Mouse (Mus musculus) heart, postnatal 10 days (tissue): ENCODE measurements around the gene Hspb1. TPM values are rescaled to one million over a fixed set of nuclear protein-coding genes. Genes with fewer than 3 reads are reported as not detected.

Experiments
- DNase-seq, 2 experiments: peaks; one replicate each; pipeline ENCODE4 v3.0.0; 2021
- intact Hi-C: fragments of 180-260 bp; cut with DNase I; formaldehyde crosslinking; loops from one replicate; pipeline ENCODE4 v1.15.1; 2025
- total RNA-seq, 2 experiments: library from RNA; stranded (reverse); gene quantifications; 2 replicates each; pipeline ENCODE4 v1.2.3; 2021

Hspb1 gene
- total RNA-seq, 2 experiments from 2014 or later, result 304 to 329 TPM

GRCm38 (mm10) chr5:135879449-135880158 is 8.1 kb upstream of the Hspb1 start:
- intact Hi-C loops, result no loop called here
- DNase-seq, result peak; percentile 91 to 92

- no peak for DNase-seq
- intact Hi-C loops, result no loop called here
These were observed 3.1 kb upstream of the Hspb1 start for GRCm38 (mm10) chr5:135884641-135885040.

DNA sequence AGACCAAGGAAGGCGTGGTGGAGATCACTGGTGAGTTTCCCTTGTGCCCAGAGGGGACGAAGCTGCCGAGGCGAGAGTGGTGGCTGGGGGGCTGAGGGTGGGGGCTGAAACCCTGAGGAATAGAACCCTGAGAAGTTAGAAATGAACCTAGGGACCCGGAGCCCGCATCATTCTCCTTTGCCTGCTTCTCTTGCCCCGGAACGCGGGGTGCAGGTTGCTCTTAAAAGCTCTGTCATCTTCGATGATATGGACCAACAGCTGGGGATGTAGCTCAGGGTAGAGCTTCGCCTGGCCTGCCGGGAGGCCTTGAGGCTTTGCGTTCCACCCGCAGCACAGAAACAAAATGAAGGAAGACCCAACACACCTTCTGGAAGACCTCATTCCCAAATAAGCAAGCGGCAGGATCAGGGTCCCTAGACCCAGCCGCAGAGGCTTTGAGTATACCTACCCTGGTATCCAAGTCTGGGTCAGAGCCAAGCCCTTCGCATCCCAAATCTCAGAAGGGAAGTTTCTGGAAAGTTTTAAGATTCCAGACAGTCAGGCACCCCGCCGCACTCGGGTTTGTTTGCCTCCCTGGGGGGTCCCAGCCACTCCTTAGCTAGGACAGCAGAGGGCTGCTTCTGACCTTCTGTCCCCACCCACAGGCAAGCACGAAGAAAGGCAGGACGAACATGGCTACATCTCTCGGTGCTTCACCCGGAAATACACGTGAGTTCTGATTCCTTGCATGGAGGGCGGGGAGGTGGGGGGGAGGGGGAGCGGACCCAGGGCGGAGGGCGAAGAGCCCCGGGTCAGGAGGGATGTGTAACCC is 891 bp downstream of the Hspb1 start:
- DNase-seq, result peak in 1 of 2 experiments; percentile 59
- intact Hi-C loops, result no loop called here

DNA sequence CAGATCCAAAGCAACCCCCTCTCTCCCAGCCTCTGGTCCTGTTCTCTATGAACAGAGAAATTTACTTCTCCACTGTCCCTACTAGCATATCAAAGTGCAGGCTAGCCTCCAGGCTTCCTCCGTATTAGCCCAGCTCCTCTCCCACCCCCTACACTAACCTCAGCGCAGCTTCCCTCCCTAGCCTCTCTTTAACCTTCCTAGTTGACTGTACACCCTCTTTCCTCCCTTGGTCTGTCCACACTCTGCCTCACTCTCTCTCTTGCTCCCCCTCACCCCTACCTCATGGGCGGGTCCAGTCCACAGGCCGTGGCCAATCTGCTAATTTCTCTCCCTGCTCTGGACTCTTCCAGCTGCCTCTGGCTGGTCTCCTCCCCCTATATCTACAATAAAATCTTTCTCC is 2.6 kb downstream of the Hspb1 start:
- no peak for DNase-seq
- intact Hi-C loops, result no loop called here

- intact Hi-C loops, result no loop called here
- no peak for DNase-seq
These were observed 3.2 kb downstream of the Hspb1 start for GRCm38 (mm10) chr5:135890920-135891319.

- intact Hi-C loops, result no loop called here
- DNase-seq, result no peak
These were observed 5.1 kb downstream of the Hspb1 start for GRCm38 (mm10) chr5:135892589-135893351.

GRCm38 (mm10) chr5:135894958-135895357 is 7.2 kb downstream of the Hspb1 start:
- intact Hi-C loops, result no loop called here
- DNase-seq, result no peak

- intact Hi-C loops, result no loop called here
- DNase-seq, result peak in 1 of 2 experiments; percentile 72
These were observed 10.3 kb downstream of the Hspb1 start for GRCm38 (mm10) chr5:135898028-135898427.

DNA sequence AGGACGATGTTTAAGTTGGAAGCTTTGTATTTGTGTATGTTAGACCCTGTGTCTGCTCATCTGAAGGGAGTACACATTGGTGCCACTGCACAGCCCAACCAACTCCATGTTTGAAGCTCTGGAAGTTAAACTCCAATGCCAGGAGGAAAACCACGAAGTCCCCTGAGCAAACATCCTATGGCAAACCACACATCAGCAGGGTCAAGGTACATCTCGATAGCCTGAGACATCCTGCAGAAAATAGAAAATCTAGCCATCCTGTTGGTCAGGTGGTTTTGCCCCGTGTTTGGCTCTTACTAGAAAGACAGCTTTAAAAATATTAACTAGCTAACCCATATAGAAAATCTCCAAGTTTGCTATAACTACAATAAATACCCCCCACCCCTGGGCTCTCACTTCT is 11.3 kb downstream of the Hspb1 start:
- no peak for DNase-seq
- intact Hi-C loops, result no loop called here

DNA sequence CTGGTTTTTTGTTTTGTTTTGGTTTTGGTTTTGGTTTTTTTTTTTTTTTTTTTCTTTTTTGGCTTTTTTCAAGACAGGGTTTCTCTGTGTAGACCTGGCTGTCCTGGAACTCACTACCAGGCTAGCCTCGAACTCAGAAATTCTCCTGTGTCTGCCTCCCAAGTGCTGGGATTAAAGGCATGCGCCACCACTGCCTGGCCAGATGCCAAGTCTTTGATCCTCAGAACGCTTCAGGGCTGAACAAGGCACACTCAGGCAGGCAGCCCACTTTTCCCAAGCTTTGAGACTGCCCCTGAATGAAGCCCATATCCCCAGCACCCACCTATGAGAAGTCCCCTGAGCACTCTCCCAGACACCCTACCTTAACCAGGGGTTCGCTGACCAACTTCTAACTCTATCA is 12.1 kb downstream of the Hspb1 start:
- no peak for DNase-seq
- intact Hi-C loops, result loop anchor here (2.0 to 5.0 kb wide), 3 partner anchors 65 to 161 kb away; partner anchors contain the start of gene Zp3

DNA sequence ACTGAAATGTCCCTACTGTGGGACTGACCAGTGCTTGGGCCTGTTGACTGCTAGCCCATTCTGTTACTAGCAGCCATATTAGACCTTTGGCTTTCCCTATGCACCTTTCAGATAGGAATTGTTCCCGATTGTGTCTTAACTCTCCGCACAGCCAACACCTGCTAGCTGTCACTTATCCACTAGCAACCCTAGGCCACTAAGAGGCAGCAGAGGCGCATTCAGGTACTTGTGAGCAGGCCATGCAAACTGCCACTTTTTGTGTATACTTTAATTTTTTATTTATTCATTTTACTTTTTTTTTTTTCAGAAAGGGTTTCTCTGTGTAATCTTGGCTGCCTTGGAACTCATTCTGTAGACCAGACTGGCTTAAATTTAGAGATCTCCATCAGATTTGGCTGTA is 13.0 kb downstream of the Hspb1 start:
- intact Hi-C loops, result loop anchor here (2.0 to 5.0 kb wide), 3 partner anchors 64 to 160 kb away; partner anchors contain the start of gene Zp3
- DNase-seq, result no peak

DNA sequence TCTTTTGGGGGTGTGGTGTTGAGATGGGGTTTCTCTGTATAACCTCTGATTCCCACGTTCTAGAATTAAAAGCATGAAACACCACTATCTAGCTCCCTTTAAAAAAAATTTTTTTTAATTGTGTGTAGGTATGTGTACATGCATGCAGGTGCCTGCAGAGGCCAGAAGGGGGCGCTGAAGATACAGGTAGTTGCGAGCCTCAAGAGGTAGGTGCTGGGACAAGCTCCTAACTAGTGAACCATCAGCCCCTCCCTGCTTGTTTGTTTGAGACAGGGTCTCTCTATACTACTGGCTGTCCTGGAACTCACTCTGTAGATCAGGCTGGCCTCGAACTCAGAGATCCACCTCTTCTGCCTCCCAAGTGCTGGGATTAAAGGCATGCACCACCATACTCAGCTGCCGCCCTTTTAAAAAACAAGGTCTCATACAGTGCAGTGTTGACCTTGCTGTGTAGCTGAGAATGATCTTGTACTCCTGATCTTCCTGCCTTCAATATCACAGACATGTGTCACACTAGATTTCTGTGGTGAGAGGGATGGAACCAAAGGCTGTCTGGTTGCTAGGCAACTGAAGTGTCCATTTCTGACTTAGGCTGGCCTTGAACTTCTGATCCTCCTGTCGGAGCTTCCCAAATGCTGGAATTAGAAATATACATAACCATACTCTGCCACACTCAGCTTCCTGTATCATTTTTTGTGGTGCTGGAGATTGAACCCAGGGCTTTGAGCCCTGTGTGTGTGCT is 13.8 kb downstream of the Hspb1 start:
- no peak for DNase-seq
- intact Hi-C loops, result loop anchor here (2.0 to 5.0 kb wide), 3 partner anchors 63 to 159 kb away; partner anchors contain the start of gene Zp3

DNA sequence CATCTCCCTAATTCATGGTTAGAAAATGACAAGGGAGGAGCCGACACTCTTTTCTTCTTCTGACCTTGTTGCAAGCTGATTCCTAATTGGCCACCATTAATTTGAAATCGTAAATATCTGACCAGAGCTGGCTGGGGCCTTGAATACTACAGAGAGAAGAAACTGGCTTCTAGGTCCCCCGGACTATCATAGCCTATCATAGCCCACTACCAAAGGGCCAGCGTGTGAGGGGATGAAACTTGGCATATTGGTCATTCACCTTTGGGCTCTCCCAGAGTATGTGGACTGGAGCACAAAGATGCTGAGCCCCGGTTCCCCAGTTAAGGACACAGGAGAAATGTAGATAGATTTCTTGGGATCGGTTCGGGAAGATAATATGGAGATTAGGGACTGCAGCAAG is 15.3 kb downstream of the Hspb1 start:
- DNase-seq, result no peak
- intact Hi-C loops, result loop anchor here (5.0 kb wide), 1 partner anchor 79 kb away; the partner anchor contains the start of gene Zp3

GRCm38 (mm10) chr5:135903551-135904151 is 15.9 kb downstream of the Hspb1 start:
- peak; percentile 95 to 97 for DNase-seq
- intact Hi-C loops, result loop anchor here (1.0 to 5.0 kb wide), 2 partner anchors 32 to 79 kb away; partner anchors contain the start of gene Zp3

- DNase-seq, result no peak
- intact Hi-C loops, result loop anchor here (1.0 to 5.0 kb wide), 2 partner anchors 31 to 78 kb away; partner anchors contain the start of gene Zp3
These were observed 16.5 kb downstream of the Hspb1 start for GRCm38 (mm10) chr5:135904259-135904658.

GRCm38 (mm10) chr5:135905320-135906225 is 17.9 kb downstream of the Hspb1 start:
- no peak for DNase-seq
- intact Hi-C loops, result no loop called here

GRCm38 (mm10) chr5:135906846-135907245 is 19.1 kb downstream of the Hspb1 start:
- no peak for DNase-seq
- intact Hi-C loops, result no loop called here

DNA sequence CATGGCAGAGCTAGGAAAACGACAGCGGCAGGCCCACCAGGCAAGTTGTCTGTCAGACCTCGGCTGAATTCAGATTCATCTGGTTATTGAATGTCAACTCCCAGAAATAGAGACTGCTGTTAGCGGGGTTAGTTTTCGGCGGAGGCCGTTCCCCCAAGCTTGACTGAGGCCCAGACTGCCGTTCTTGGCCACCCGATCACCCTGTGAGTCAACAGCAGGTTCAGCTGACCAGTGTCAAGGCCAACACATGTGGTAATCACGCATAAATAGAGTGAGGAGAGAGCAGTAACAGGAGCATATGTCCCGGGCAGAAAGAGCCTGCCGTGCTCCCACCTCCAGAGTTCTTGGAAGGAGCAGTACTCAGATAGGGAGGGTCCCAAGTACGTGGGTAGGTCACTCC is 19.5 kb downstream of the Hspb1 start:
- DNase-seq, result peak; percentile 85 to 89

GRCm38 (mm10) chr5:135908185-135908584 is 20.5 kb downstream of the Hspb1 start:
- no peak for DNase-seq
- intact Hi-C loops, result no loop called here

More for the DNA sequence above, 19.5 kb downstream of the Hspb1 start:
- intact Hi-C loops, result no loop called here
